Mouse (Mus musculus) 416B (cell line): ENCODE data around the gene Abhd12.
A peak's percentile ranks its signal among the peaks of the same experiment; 100 is the strongest.

ENCODE experiments used
- DNase-seq: peaks from one replicate; pipeline ENCODE4 v3.0.0; 2011; ENCODE audit warnings: low read depth

Abhd12 gene

GRCm38 (mm10) chr2:150808381-150808780 is 96.2 kb downstream of the Abhd12 start:
- DNase-seq = no peak

- DNase-seq = peak; percentile 56
Measured at GRCm38 (mm10) chr2:150803035-150803434, 101.5 kb downstream of the Abhd12 start.

DNA sequence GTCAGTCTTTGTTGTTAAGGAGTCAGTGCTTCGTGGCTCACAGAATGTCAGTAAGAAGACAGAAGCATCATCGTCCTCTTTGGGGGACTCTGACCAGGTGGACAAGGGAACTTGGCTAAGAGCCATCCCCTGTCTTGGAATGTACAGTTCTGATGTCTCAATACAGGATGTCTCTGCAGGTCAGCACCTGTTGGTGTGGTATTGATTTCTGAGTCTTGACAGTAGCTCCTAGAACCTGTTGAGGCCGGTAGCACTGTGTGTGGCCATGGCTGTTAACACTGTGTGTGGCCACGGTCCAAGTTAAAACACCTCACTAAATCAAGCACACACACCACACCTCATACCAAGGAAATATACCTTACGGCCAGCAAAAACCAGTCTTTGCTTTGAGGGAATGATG is 103.9 kb downstream of the Abhd12 start:
- DNase-seq = no peak

DNA sequence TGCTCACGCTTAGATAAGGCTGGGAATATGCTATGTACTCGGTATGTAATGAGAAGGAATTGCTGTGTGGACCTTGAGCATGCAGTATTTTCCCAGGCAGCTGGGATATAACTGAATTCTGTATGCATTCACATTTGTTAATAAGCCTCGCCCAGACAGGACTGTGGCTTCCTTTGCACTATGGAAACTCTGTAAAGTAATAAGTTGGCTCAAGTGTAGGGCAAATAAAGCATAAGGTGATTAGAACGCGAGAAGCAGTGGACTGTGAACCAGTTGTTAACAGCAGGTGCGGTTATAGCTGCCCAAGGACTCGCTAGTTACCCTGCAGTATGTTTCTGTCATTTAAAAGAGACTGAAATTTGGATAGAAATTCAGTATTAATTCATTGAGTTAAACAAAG is 106.5 kb downstream of the Abhd12 start:
- no peak for DNase-seq

DNA sequence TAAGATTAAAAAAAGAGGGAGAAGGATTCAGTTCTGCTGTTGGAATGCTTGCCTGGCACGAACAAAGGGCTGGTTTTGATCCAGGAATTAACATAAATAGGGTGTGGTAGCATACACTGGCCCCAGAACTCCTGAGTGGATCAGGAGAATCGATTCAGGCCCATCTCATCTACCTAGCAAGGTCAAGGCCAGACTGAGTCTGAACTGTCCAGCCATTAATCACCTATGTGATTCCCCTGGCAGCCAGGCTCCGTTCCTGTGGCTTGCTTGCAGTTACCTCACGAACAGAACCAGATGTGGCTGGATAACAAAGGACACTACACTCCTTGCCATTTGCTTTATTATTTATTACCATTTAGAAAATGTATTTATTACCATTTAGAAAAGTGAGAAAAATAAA is 111.2 kb downstream of the Abhd12 start:
- DNase-seq = no peak

DNA sequence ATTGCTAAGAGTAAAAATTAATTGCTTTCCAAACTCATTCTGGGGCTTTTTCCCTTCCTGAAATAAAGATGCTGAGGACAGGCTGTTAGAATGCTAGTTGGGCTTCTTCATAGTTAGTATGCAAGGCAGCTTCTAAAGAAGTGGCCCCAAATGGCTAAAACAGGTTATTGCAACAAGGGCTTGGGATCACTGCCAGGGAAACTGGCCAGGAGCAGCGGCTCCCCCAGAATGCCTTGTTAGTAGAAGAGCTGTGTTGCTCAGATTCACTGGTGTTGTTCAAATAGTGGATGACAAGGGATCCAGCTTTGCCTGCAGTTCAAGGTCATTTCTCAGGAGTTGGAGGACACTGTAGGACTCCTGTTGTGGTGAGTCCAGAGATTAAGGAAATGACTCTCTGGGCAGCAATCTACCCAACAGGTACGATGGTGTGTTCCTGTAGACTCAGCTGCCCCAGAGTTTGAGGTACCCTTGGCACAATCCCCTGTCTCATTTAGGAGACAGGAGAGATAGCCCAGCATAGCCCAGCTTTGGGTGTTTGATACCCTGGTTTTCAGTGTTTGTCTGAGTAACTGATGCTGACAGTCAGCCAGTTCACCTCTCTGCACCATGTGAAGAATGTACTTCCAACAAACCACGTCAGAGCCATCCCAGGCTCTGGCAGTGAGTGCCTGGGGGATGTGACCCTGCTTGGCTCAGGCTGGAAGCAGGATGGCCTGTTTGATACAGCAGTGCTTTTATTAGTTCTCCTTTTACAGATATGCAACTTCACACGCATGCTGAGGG is 115.6 kb downstream of the Abhd12 start:
- peak; percentile 51 for DNase-seq

DNA sequence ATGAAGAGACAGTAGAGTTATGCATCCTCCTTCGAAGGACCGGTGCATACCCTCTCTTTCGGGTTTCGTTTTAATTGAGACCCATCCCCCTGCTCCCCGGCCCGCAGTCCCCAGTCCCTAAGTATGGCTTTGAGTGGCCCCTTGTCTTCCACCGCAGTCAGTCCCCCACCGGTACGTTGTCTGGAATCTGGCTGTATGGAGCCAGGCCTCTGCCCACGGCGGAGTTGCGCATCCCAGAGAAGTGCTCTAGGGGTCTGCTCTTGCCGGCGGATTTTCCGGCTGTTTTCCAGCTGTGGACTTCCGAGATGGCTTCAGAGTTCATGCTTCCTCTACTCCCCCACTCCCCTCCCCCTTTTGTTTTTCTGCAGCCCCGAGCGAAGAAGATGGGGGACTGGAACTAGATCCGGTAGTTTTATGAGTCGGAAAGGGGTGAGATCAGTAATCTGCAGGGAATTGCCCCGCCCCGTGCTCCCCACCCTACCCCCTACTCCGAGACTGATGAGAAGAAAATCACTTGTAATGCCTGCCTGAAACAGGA is 117.2 kb downstream of the Abhd12 start:
- DNase-seq = peak; percentile 32

DNA sequence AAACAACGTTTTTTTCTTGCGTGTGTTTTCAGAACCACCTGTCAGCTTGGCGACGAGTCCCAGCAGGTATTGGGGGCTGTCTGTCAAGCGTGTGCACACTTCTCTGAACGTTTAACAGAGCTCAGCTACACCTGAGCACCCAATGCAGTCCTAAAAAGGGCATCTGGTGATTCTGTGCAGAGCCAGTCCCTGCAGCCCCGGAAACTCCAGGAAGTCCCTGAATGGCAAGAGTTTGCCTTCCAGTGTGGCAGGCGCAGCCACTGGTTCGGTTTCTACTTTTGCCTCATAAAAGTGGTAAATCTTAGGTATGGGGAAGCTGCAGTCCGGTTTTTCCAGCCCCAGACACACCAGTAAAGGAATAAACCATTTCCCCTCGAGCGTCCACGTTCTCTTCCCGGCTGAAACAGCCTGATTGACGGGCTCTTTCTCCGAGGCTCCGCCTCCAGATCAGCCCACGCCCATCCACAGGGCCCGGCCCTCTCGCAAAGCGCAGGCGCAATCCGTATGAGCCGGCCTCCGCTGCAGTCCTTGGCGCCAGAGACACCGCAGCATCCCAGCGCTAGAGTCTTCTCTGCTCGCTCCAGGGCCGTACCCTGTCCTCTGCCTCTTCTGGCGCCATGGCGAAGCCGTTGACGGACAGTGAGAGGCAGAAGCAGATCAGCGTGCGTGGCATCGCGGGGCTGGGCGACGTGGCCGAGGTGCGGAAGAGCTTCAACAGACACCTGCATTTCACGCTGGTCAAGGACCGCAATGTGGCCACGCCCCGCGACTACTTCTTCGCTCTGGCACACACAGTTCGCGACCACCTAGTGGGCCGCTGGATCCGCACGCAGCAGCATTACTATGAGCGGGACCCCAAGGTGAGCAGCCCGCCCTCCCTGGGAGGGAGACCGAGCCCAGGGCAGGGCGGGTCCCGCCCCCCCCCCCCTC is 118.0 kb downstream of the Abhd12 start, which contains the start of gene Pygb:
TSS of gene Pygb (plus strand) at position 485 of the 930 bp plus-strand sequence.
- DNase-seq = peak; percentile 89

- DNase-seq = peak; percentile 15
Measured at GRCm38 (mm10) chr2:150782801-150783200, 121.7 kb downstream of the Abhd12 start.
